Mouse (Mus musculus) ES-Bruce4 (cell line): ENCODE measurements around the gene H2-T22. TPM values are rescaled to one million over a fixed set of nuclear protein-coding genes. Genes with fewer than 3 reads are reported as not detected.

Experiments used
- H3K27ac ChIP-seq: 2 replicates; pipeline ENCODE4 v1.5.1; 2012; ENCODE audit warnings: low read length, inconsistent platforms; ENCODE audit not compliant: insufficient read depth
- H3K27me3 ChIP-seq: 2 replicates; pipeline ENCODE4 v1.6.1; 2012; ENCODE audit warnings: mild to moderate bottlenecking, low read length, inconsistent platforms; ENCODE audit not compliant: control insufficient read depth, poor library complexity, insufficient read depth, severe bottlenecking
- H3K36me3 ChIP-seq: 2 replicates; pipeline ENCODE4 v1.6.1; 2012; ENCODE audit warnings: inconsistent platforms, mild to moderate bottlenecking, low read length, moderate library complexity; ENCODE audit not compliant: control insufficient read depth, poor library complexity, insufficient read depth, severe bottlenecking
- H3K4me1 ChIP-seq: one replicate; pipeline ENCODE4 v1.8.1; 2011; ENCODE audit warnings: low read length; ENCODE audit not compliant: control insufficient read depth, insufficient read depth
- H3K4me3 ChIP-seq: 2 replicates; pipeline ENCODE4 v1.5.1; 2011; ENCODE audit warnings: low read depth, mild to moderate bottlenecking, low read length
- H3K9ac ChIP-seq: 2 replicates; pipeline ENCODE4 v1.6.1; 2012; ENCODE audit warnings: low read depth, mild to moderate bottlenecking, inconsistent platforms; ENCODE audit not compliant: poor library complexity, severe bottlenecking
- H3K9me3 ChIP-seq: replicated peaks from 2 replicates; pipeline ENCODE4 v1.6.1; 2012; ENCODE audit warnings: mild to moderate bottlenecking, low read length, inconsistent platforms; ENCODE audit not compliant: control insufficient read depth, poor library complexity, insufficient read depth, severe bottlenecking
- CTCF ChIP-seq: IDR thresholded peaks from one replicate; pipeline ENCODE4 v1.8.1; 2011; ENCODE audit warnings: low read depth, low read length
- EP300 ChIP-seq: IDR thresholded peaks from 2 replicates; pipeline ENCODE4 v1.6.1; 2011; ENCODE audit warnings: low read depth, low read length; ENCODE audit not compliant: insufficient read depth
- POLR2A ChIP-seq: IDR thresholded peaks from one replicate; pipeline ENCODE4 v1.8.1; 2011; ENCODE audit warnings: low read length; ENCODE audit not compliant: insufficient read depth
- polyA plus RNA-seq: library from polyadenylated mRNA; stranded (reverse); fragments of >200 nt; gene quantifications from 2 replicates; pipeline ENCODE4 v1.2.4, GENCODE M21; 2011; ENCODE audit warnings: low read depth; ENCODE audit not compliant: missing spikeins, insufficient read depth, insufficient read length

H2-T22 gene
- polyA plus RNA-seq, 1 experiment: 18.2 TPM

- no peak overlapping the region for H3K9ac ChIP-seq
- no peak overlapping the region for H3K4me3 ChIP-seq
- H3K36me3 ChIP-seq: peaks cover 7% of the 10 kb centered on the region
- H3K27me3 ChIP-seq: no peaks in the 10 kb centered on the region
- no peaks in the 10 kb centered on the region for H3K4me1 ChIP-seq
- H3K9me3 ChIP-seq: peaks cover 70% of the 10 kb centered on the region
- H3K27ac ChIP-seq: no peak overlapping the region
- no peak for TF ChIP-seq EP300
Measured at GRCm38 (mm10) chr17:36003331-36003730, 39.2 kb downstream of the H2-T22 start.

GRCm38 (mm10) chr17:36001966-36002365 lies 40.6 kb downstream of the H2-T22 start:
- H3K27me3 ChIP-seq: no peaks in the 10 kb centered on the region
- H3K36me3 ChIP-seq: peaks cover 7% of the 10 kb centered on the region
- no peak overlapping the region for H3K27ac ChIP-seq
- no peak for TF ChIP-seq EP300
- no peak for TF ChIP-seq CTCF
- no peak for TF ChIP-seq POLR2A
- H3K9me3 ChIP-seq: peaks cover 69% of the 10 kb centered on the region
- H3K9ac ChIP-seq: no peak overlapping the region
- H3K4me3 ChIP-seq: no peak overlapping the region
- H3K4me1 ChIP-seq: no peaks in the 10 kb centered on the region

- Histone ChIP-seq H3K4me3 (no peak overlapping the region), H3K36me3 (peaks cover 3% of the 10 kb centered on the region), H3K9me3 (peaks cover 63% of the 10 kb centered on the region), H3K4me1 (no peaks in the 10 kb centered on the region), H3K27ac (no peak overlapping the region), H3K9ac (no peak overlapping the region), H3K27me3 (no peaks in the 10 kb centered on the region)
- TF ChIP-seq POLR2A: no peak
- no peak for TF ChIP-seq EP300
- no peak for TF ChIP-seq CTCF
Measured at GRCm38 (mm10) chr17:36001121-36001897, 41.2 kb downstream of the H2-T22 start.

- no peaks in the 10 kb centered on the region for H3K27me3 ChIP-seq
- H3K9ac ChIP-seq: no peak overlapping the region
- H3K27ac ChIP-seq: no peak overlapping the region
- no peak for TF ChIP-seq EP300
- TF ChIP-seq CTCF: no peak
- no peak for TF ChIP-seq POLR2A
- H3K4me1 ChIP-seq: no peaks in the 10 kb centered on the region
- H3K9me3 ChIP-seq: peaks cover 53% of the 10 kb centered on the region
- no peak overlapping the region for H3K4me3 ChIP-seq
- H3K36me3 ChIP-seq: peaks cover 3% of the 10 kb centered on the region
Measured at GRCm38 (mm10) chr17:36000349-36000748, 42.2 kb downstream of the H2-T22 start.

GRCm38 (mm10) chr17:35999356-35999755 lies 43.2 kb downstream of the H2-T22 start:
- no peak overlapping the region for H3K27ac ChIP-seq
- H3K4me3 ChIP-seq: no peak overlapping the region
- H3K4me1 ChIP-seq: no peaks in the 10 kb centered on the region
- peaks cover 43% of the 10 kb centered on the region for H3K9me3 ChIP-seq
- no peak for TF ChIP-seq POLR2A
- TF ChIP-seq EP300: no peak
- no peak for TF ChIP-seq CTCF
- H3K27me3 ChIP-seq: no peaks in the 10 kb centered on the region
- peaks cover 3% of the 10 kb centered on the region for H3K36me3 ChIP-seq
- H3K9ac ChIP-seq: no peak overlapping the region

GRCm38 (mm10) chr17:35998545-35999305 lies 43.8 kb downstream of the H2-T22 start:
- Histone ChIP-seq H3K9ac (no peak overlapping the region), H3K9me3 (peaks cover 37% of the 10 kb centered on the region), H3K27me3 (no peaks in the 10 kb centered on the region), H3K4me3 (no peak overlapping the region), H3K27ac (no peak overlapping the region), H3K4me1 (no peaks in the 10 kb centered on the region), H3K36me3 (peaks cover 3% of the 10 kb centered on the region)
- TF ChIP-seq EP300 (no peak), CTCF (no peak), POLR2A (no peak)
